Mouse (Mus musculus): ENCODE measurements around the gene H1f0.

H1f0 gene

DNA sequence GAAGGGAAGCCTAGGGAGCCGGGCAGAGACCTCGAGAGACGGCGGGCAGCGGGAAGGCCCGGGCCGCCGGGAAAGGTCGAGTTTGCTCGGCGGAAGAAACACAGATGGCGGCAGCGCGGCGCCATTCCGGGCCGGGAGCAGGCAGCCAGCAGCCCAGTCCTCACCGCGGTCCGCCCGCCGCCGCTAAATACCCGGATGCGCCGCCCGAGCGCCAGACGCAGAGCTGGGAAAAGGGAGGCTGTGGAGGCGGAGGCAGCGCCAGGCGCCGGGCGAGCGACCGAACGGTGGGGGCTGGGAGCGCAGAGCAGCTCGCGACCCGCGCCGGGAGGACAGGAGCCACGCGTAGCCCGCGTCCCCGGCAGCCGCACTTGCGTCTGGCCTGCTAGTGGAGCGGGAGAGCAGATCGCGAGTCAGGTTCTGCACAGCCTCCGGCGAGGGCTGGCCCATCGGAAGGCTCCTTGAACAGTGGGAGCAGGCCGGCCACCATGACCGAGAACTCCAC, at the start of gene H1f0:
H1f0 (plus strand) TSS at position 214 of the 502 bp plus-strand sequence.
- in situ Hi-C loops (cut with MboI; ENCODE audit: low pct_unique_long_range_greater_than_20kb in 1 of 2, low sequenced_read_pairs in 2 of 2, unreplicated experiment in 1 of 2) = no loop called here

- in situ Hi-C loops (cut with MboI; ENCODE audit: low pct_unique_long_range_greater_than_20kb in 1 of 2, low sequenced_read_pairs in 2 of 2, unreplicated experiment in 1 of 2) = no loop called here
These were observed 49.4 kb upstream of the H1f0 start for GRCm38 (mm10) chr15:78978875-78979274.

- in situ Hi-C loops (cut with MboI; ENCODE audit: low pct_unique_long_range_greater_than_20kb in 1 of 2, low sequenced_read_pairs in 2 of 2, unreplicated experiment in 1 of 2) = no loop called here
These were observed 48.2 kb upstream of the H1f0 start for GRCm38 (mm10) chr15:78980084-78980483.

- in situ Hi-C loops (cut with MboI; ENCODE audit: low pct_unique_long_range_greater_than_20kb in 1 of 2, low sequenced_read_pairs in 2 of 2, unreplicated experiment in 1 of 2) = no loop called here
These were observed 45.4 kb upstream of the H1f0 start for GRCm38 (mm10) chr15:78982658-78983435.

- in situ Hi-C loops (cut with MboI; ENCODE audit: low pct_unique_long_range_greater_than_20kb in 1 of 2, low sequenced_read_pairs in 2 of 2, unreplicated experiment in 1 of 2) = no loop called here
These were observed 44.6 kb upstream of the H1f0 start for GRCm38 (mm10) chr15:78983436-78984285.

GRCm38 (mm10) chr15:78984286-78984778, 43.9 kb upstream of the H1f0 start:
- in situ Hi-C loops (cut with MboI; ENCODE audit: low pct_unique_long_range_greater_than_20kb in 1 of 2, low sequenced_read_pairs in 2 of 2, unreplicated experiment in 1 of 2) = no loop called here

DNA sequence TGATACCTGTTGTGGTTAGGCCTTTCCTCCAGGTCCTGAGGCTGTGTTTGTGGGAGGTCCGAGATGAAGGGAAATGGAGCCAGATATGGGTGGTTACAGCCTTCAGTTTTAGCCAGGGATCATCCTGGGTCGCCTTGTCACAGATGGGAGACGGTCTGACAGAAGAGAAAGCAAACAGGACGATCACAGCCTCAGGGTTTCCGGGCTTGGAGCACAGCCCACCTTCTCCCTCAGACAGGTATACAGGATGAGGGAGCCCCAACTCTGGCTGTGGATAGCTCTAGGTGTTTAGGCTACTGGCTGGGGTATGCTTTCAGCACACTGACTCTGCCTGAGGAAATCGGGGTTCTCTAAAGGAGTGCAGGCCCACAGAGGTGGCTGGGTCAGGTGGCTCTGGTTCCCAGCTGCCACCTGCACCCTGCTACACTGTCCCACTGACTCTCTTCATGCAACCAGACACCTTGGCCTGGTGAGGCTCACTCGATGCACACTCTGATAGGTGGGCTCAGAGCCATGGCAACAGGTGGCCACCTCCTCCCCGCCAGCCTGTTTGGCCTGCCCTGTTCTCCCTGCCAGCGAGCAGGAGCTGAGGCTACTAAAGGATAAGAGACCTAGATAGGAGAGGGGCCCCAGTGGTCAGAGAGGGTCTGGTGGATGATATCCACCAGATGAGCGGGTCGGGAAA, 41.6 kb upstream of the H1f0 start:
- in situ Hi-C loops (cut with MboI; ENCODE audit: low pct_unique_long_range_greater_than_20kb in 1 of 2, low sequenced_read_pairs in 2 of 2, unreplicated experiment in 1 of 2) = no loop called here

DNA sequence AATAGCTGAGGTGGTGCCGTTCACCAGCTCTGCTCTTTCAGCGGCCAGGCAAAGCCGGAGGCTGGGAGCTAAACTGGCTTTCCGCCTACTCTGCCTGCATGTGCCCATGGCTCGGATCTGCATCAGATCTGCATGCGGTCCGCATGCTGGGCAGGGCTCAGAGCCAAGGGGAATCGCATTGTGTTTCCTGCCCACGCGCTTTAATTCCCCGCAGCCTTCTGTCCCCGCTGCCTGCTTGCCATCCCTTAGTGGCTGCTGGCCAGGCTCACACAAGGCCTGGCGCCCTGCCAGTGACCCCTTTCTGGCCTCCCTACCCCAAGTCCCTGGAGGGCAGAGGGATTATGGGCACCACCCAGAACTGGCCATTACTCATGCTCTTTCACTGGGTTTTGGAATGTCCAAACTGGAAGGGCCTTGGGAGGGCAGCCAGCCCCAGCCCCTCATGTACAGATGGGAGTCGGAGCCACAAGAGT, 39.7 kb upstream of the H1f0 start:
- in situ Hi-C loops (cut with MboI; ENCODE audit: low pct_unique_long_range_greater_than_20kb in 1 of 2, low sequenced_read_pairs in 2 of 2, unreplicated experiment in 1 of 2) = no loop called here

DNA sequence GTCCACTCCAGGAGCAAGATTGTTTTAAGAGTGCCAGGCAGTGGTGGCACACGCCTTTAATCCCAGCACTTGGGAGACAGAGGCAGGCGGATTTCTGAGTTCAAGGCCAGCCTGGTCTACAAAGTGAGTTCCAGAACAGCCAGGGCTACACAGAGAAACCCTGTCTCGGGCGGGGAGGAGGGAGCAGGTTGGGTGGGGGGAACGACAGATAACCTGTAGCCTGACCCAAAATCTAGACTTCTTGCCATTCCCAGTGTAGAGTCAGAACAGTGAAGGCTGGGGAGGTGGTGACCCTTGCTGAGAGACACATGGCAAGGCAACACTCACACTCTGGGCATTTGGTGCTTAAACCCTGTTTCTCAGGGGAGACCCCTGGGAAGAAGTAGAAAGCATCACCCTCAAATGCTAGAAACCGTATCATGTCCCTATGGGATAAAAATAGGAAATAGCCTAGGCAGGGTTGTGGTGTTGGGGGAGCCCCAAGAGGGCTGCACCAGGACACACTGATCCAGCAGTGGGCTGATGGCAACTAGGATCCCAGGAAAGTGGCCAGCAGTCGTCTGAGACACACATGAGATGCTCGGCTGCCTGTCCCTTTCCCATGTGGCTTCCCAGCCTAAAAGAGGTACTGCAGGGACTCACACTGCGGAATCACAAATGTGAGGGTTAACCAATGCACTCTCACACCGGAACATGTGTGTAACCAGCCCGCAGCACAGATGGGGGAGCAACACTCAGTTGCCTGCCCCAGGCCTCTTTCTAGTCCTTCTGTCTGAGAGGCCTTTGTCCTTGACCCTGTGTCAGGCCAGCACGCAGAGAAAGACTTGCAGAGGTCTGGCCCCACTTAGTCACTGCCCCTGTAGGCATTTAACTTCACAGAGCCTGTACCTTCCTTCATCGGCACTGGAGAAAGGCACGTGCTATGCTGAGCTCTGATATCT, 38.8 kb upstream of the H1f0 start:
- in situ Hi-C loops (cut with MboI; ENCODE audit: low pct_unique_long_range_greater_than_20kb in 1 of 2, low sequenced_read_pairs in 2 of 2, unreplicated experiment in 1 of 2) = no loop called here

- in situ Hi-C loops (cut with MboI; ENCODE audit: low pct_unique_long_range_greater_than_20kb in 1 of 2, low sequenced_read_pairs in 2 of 2, unreplicated experiment in 1 of 2) = no loop called here
These were observed 38.2 kb upstream of the H1f0 start for GRCm38 (mm10) chr15:78990093-78990463.

GRCm38 (mm10) chr15:78990970-78991525, 37.2 kb upstream of the H1f0 start:
- in situ Hi-C loops (cut with MboI; ENCODE audit: low pct_unique_long_range_greater_than_20kb in 1 of 2, low sequenced_read_pairs in 2 of 2, unreplicated experiment in 1 of 2) = no loop called here

DNA sequence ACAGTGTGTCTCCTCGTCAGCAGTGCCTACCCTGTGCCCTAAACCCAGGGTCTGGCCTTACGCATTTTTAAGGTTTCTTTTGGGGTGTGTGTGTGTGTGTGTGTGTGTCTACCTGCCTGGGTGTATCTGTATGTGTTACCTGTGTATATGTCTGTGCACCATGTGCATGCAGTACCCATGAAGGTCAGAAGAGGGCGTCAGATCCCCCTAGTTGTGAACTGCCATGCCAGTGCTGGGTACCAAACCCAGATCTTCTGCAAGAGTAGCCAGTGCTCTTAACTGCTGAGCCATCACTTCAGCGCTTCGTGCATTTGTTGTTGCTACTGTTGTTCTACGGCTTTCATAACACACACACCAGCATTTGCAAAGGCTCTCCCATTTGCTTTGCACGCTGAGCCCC, 36.0 kb upstream of the H1f0 start:
- in situ Hi-C loops (cut with MboI; ENCODE audit: low pct_unique_long_range_greater_than_20kb in 1 of 2, low sequenced_read_pairs in 2 of 2, unreplicated experiment in 1 of 2) = no loop called here

- in situ Hi-C loops (cut with MboI; ENCODE audit: low pct_unique_long_range_greater_than_20kb in 1 of 2, low sequenced_read_pairs in 2 of 2, unreplicated experiment in 1 of 2) = no loop called here
These were observed 35.3 kb upstream of the H1f0 start for GRCm38 (mm10) chr15:78992925-78993324.

DNA sequence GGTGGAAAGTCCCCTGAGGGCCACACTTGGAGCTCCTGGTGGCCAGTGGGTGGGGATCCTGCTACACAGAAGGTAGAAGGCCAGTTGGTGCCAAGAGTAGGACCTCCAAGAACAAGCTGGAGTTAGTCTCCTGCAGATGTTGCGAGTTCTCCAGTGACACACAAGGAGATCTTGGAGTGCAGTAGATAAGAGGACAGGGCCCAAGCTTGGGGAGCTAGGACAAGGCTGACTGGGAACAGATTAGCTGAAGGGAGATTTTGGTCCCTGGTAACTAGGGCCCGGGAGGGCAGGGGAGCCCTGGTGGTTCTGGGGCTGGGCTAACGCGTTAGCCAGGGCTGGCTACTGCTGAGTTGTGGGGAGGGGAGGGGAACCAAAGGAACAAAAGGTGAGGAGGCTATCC, 32.3 kb upstream of the H1f0 start:
- in situ Hi-C loops (cut with MboI; ENCODE audit: low pct_unique_long_range_greater_than_20kb in 1 of 2, low sequenced_read_pairs in 2 of 2, unreplicated experiment in 1 of 2) = no loop called here

GRCm38 (mm10) chr15:78996663-78997062, 31.6 kb upstream of the H1f0 start:
- in situ Hi-C loops (cut with MboI; ENCODE audit: low pct_unique_long_range_greater_than_20kb in 1 of 2, low sequenced_read_pairs in 2 of 2, unreplicated experiment in 1 of 2) = no loop called here

DNA sequence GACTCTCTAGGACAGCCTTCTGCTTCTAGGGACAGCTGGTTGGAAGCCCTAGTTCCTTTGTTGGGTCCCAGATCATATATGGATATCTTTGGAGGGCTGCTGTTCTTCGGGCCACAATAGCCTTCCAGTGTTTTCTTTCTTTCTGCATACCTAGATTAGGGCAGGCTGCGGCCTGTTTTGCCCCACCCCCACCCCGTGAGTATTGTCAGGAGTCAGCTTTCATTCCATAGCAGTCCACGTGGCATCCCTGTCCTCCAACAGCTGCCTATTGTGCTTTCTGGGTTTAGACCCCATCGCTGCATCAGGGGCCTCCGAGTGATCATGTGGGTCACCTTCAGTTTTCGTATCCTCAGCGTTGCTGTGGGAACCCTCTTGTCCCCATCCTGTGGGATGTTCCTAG, 29.9 kb upstream of the H1f0 start:
- in situ Hi-C loops (cut with MboI; ENCODE audit: low pct_unique_long_range_greater_than_20kb in 1 of 2, low sequenced_read_pairs in 2 of 2, unreplicated experiment in 1 of 2) = no loop called here

- in situ Hi-C loops (cut with MboI; ENCODE audit: low pct_unique_long_range_greater_than_20kb in 1 of 2, low sequenced_read_pairs in 2 of 2, unreplicated experiment in 1 of 2) = no loop called here
These were observed 28.7 kb upstream of the H1f0 start for GRCm38 (mm10) chr15:78999586-78999985.
